Mouse (Mus musculus): ENCODE measurements around the gene Cfap100.

The Cfap100 gene

GRCm38 (mm10) chr6:90377708-90378107 is 50.9 kb downstream of the Cfap100 start:
- no peak for DNase-seq (ENCODE audit: low spot score in 2 of 2)

DNA sequence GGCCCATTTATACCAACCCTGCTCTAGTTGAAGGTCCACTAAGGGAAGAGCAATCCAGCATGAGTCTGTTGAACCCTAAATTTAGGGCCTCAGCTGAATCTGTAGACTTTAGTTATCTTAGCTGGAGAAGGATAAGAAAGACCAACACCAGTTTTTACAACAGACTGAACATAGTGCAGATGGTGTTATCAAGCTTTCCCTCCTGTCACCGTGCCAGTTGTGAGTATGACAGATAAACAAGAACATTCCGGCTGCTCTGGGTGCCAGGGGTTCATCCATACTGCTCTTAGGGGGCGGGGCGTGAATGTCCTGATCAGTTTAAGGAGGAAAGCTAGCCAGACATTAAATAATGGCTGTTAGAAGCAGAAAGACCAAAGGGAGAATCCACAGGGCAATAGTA is 54.0 kb downstream of the Cfap100 start:
- no peak for DNase-seq (ENCODE audit: low spot score in 2 of 2)

- peak; percentile 27 to 30 for DNase-seq (ENCODE audit: low spot score in 2 of 2)
Observed at GRCm38 (mm10) chr6:90369725-90370553, 58.7 kb downstream of the Cfap100 start.

GRCm38 (mm10) chr6:90368976-90369724 is 59.4 kb downstream of the Cfap100 start, which contains the start of gene Zxdc:
Gene Zxdc (plus strand): TSS chr6:90369492.
- peak; percentile 92 to 95 for DNase-seq (ENCODE audit: low spot score in 2 of 2)

DNA sequence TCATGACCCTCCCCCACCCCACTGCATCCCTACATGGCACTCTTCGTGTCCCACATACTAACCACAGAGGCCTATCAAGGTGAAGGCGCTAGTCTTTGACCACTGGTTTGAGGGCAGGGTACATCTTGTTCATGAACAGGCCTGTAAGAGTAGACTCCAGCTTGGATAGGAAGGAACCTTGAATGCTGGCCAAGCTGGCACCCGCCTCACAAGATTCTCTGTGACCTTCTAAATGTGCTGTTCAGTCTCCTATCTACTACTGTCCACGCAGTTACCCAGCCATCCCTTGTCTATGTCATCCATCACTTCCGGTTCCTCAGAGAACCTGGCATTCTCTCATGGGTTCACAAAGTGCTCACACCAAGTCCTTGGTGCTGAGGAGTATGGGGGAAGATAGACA is 65.3 kb downstream of the Cfap100 start:
- no peak for DNase-seq (ENCODE audit: low spot score in 2 of 2)

DNA sequence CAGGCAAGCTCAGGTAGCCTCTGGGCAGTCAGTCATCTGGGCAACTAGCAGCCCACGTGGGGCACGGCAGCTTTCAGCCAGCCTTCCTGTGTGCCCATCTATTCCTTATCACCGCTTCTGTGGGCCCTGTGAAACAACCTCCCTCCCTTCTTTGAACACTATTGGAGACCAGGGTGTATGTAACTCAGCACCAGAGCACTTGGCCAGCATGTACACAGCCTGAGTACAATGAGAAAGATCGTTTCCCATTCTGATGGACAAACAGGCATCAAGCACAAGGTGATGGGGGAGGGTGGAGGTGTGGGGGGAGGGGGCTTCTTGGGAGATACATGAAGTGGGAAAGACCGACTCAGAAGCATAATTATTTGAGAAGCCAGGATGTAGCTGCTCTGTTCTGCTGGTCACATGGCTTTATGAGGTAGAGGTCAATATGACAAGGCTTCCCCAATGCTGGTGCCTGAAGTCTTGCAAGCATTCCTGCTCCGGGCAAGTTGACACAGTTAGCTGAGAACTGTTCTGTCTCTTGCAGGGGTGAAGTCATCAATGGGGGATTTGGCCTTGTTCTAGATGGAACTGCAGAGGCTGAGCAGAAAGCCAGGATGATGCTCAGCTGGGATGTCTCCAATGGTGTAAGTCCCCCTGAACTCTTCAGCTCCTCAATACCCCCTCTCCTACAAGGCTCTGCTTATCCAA is 67.5 kb downstream of the Cfap100 start:
- no peak for DNase-seq (ENCODE audit: low spot score in 2 of 2)

DNA sequence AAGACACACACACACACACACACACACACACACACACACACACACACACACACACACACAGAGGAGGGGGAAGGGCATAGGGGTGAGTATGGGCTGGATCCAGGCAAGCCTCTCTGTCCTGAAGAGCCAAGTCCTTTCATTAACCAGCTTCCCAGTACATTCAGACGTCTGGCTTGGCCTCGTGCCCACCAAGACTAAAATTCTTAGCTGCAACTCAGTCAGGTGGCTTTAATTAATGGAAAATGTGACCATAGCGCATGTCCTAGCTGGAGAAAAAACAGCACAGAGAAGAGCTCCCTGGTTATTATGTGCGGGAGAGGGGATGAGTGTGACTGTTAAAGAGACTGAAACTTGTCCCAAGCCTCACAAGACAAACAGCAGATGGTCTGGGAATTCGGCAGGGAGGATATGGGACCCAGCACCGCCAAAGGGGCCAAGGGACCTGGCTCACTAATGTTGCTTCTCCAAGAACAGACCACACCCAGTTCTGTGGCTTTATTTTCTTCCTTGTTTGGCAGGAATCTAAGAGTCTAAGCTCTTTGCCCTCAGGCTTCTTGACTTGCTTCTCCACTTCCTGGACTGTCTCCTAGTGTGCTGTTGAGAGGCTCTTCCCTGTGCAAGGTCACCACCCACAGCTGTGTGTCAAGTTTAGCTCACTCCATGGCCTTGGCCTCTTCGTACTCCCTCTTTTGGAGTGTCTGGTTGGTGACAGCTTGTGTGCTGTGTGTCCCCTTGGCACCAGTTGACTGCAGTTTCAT is 68.4 kb downstream of the Cfap100 start:
- no peak for DNase-seq (ENCODE audit: low spot score in 2 of 2)

- no peak for DNase-seq (ENCODE audit: low spot score in 2 of 2)
Observed at GRCm38 (mm10) chr6:90359445-90359844, 69.2 kb downstream of the Cfap100 start.

DNA sequence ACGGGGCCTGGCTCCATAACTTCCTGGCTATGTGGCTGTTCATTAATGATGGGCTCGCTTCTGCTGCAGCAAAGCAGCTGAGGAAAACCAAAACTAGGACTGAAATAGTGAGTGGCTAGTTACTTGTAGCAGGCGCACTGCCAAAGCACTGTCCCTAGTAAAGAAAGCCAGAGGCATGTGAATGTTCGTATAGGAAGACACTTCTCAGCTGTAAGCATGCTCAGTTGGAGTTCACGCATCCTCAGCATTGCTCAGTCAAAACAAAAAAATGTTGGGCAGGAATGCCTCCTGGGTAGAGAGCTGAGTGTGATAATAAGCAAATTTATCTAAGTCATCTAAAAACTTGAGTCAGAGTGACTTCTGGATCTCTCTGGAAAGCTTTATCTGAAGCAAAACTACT is 70.5 kb downstream of the Cfap100 start:
- no peak for DNase-seq (ENCODE audit: low spot score in 2 of 2)

All from natural killer cell, adult 2 months (primary cell).